Mouse (Mus musculus): ENCODE measurements at regions not wholly inside any gene's neighbourhood (a gene's known extent, or its start where the extent isn't known, plus 50 kb on each side); places are given as distances from the start of the nearest gene placed in this dataset.

- TF ChIP-seq POLR2A (IDR thresholded peaks at IDR 0.05; ENCODE audit: borderline replicate concordance, extremely low read depth, insufficient read depth, insufficient read length), result no peak
- no peak overlapping the region for H3K9ac ChIP-seq (ENCODE audit: low read depth, low read length, severe bottlenecking)
- 95% methylated on average over 2 of the region's 2 CpGs for WGBS
- no peaks in the 10 kb centered on the region for H3K36me3 ChIP-seq (ENCODE audit: control insufficient read depth, insufficient read depth, low read length)
- H3K4me3 ChIP-seq (replicated peaks; ENCODE audit: low read length), result no peak overlapping the region
- DNase-seq (ENCODE audit: low spot score) (no peak), ATAC-seq (ENCODE audit: low FRiP score, low read depth) (no peak)
- H3K27ac ChIP-seq (replicated peaks; ENCODE audit: low read depth, low read length), result no peak overlapping the region
- no peaks in the 10 kb centered on the region for H3K27me3 ChIP-seq (ENCODE audit: control insufficient read depth, insufficient read depth, low read length)
- no peaks in the 10 kb centered on the region for H3K9me3 ChIP-seq (ENCODE audit: control insufficient read depth, low read length)
- no peak overlapping the region for H3K4me2 ChIP-seq (replicated peaks; ENCODE audit: low read depth, low read length, severe bottlenecking)
- no peaks in the 10 kb centered on the region for H3K4me1 ChIP-seq (ENCODE audit: control insufficient read depth, insufficient read depth, low read length)
Observed at GRCm38 (mm10) chr5:46054850-46055249, 197.4 kb upstream of the Lcorl start.

- Histone ChIP-seq H3K27me3 (ENCODE audit: control insufficient read depth, insufficient read depth, low read length) (no peaks in the 10 kb centered on the region), H3K4me3 (replicated peaks; ENCODE audit: low read length) (no peak overlapping the region), H3K9ac (ENCODE audit: low read depth, low read length, severe bottlenecking) (no peak overlapping the region), H3K4me1 (ENCODE audit: control insufficient read depth, insufficient read depth, low read length) (no peaks in the 10 kb centered on the region), H3K27ac (replicated peaks; ENCODE audit: low read depth, low read length) (no peak overlapping the region), H3K4me2 (replicated peaks; ENCODE audit: low read depth, low read length, severe bottlenecking) (no peak overlapping the region), H3K9me3 (ENCODE audit: control insufficient read depth, low read length) (no peaks in the 10 kb centered on the region), H3K36me3 (ENCODE audit: control insufficient read depth, insufficient read depth, low read length) (no peaks in the 10 kb centered on the region)
- DNase-seq (ENCODE audit: low spot score) (no peak), ATAC-seq (ENCODE audit: low FRiP score, low read depth) (no peak)
- no peak for TF ChIP-seq POLR2A (IDR thresholded peaks at IDR 0.05; ENCODE audit: borderline replicate concordance, extremely low read depth, insufficient read depth, insufficient read length)
- WGBS, result 46% methylated on average over 6 of the region's 6 CpGs
Observed at GRCm38 (mm10) chr5:46042684-46043348, 185.4 kb upstream of the Lcorl start.

- TF ChIP-seq POLR2A (IDR thresholded peaks at IDR 0.05; ENCODE audit: borderline replicate concordance, extremely low read depth, insufficient read depth, insufficient read length), result no peak
- no peaks in the 10 kb centered on the region for H3K36me3 ChIP-seq (ENCODE audit: control insufficient read depth, insufficient read depth, low read length)
- H3K4me3 ChIP-seq (replicated peaks; ENCODE audit: low read length), result no peak overlapping the region
- peaks cover 5% of the 10 kb centered on the region; the same call in 1 of the 2 replicates for H3K4me1 ChIP-seq (ENCODE audit: control insufficient read depth, insufficient read depth, low read length)
- no peak overlapping the region for H3K9ac ChIP-seq (ENCODE audit: low read depth, low read length, severe bottlenecking)
- WGBS, result 49% methylated on average over 8 of the region's 8 CpGs
- peak; percentile 29 for DNase-seq (ENCODE audit: low spot score)
- no peaks in the 10 kb centered on the region for H3K9me3 ChIP-seq (ENCODE audit: control insufficient read depth, low read length)
- no peak for ATAC-seq (ENCODE audit: low FRiP score, low read depth)
- no peaks in the 10 kb centered on the region for H3K27me3 ChIP-seq (ENCODE audit: control insufficient read depth, insufficient read depth, low read length)
- no peak overlapping the region for H3K27ac ChIP-seq (replicated peaks; ENCODE audit: low read depth, low read length)
- H3K4me2 ChIP-seq (replicated peaks; ENCODE audit: low read depth, low read length, severe bottlenecking), result no peak overlapping the region
Observed at GRCm38 (mm10) chr5:46033008-46033676, 175.7 kb upstream of the Lcorl start.

GRCm38 (mm10) chr5:46032206-46032605, 174.8 kb upstream of the Lcorl start:
- H3K4me3 ChIP-seq (replicated peaks; ENCODE audit: low read length), result no peak overlapping the region
- H3K4me1 ChIP-seq (ENCODE audit: control insufficient read depth, insufficient read depth, low read length), result peaks cover 5% of the 10 kb centered on the region; the same call in 1 of the 2 replicates
- no peak overlapping the region for H3K9ac ChIP-seq (ENCODE audit: low read depth, low read length, severe bottlenecking)
- H3K4me2 ChIP-seq (replicated peaks; ENCODE audit: low read depth, low read length, severe bottlenecking), result no peak overlapping the region
- ATAC-seq (ENCODE audit: low FRiP score, low read depth), result no peak
- no peak for DNase-seq (ENCODE audit: low spot score)
- H3K36me3 ChIP-seq (ENCODE audit: control insufficient read depth, insufficient read depth, low read length), result no peaks in the 10 kb centered on the region
- no peak for TF ChIP-seq POLR2A (IDR thresholded peaks at IDR 0.05; ENCODE audit: borderline replicate concordance, extremely low read depth, insufficient read depth, insufficient read length)
- WGBS, result 86% methylated on average over 2 of the region's 2 CpGs
- H3K9me3 ChIP-seq (ENCODE audit: control insufficient read depth, low read length), result no peaks in the 10 kb centered on the region
- no peaks in the 10 kb centered on the region for H3K27me3 ChIP-seq (ENCODE audit: control insufficient read depth, insufficient read depth, low read length)
- no peak overlapping the region for H3K27ac ChIP-seq (replicated peaks; ENCODE audit: low read depth, low read length)

- no peaks in the 10 kb centered on the region for H3K9me3 ChIP-seq (ENCODE audit: control insufficient read depth, low read length)
- WGBS, result 32% methylated on average over 3 of the region's 3 CpGs
- H3K27me3 ChIP-seq (ENCODE audit: control insufficient read depth, insufficient read depth, low read length), result no peaks in the 10 kb centered on the region
- TF ChIP-seq POLR2A (IDR thresholded peaks at IDR 0.05; ENCODE audit: borderline replicate concordance, extremely low read depth, insufficient read depth, insufficient read length), result no peak
- no peaks in the 10 kb centered on the region for H3K4me1 ChIP-seq (ENCODE audit: control insufficient read depth, insufficient read depth, low read length)
- no peak overlapping the region for H3K4me2 ChIP-seq (replicated peaks; ENCODE audit: low read depth, low read length, severe bottlenecking)
- no peak overlapping the region for H3K27ac ChIP-seq (replicated peaks; ENCODE audit: low read depth, low read length)
- no peak for DNase-seq (ENCODE audit: low spot score)
- no peak for ATAC-seq (ENCODE audit: low FRiP score, low read depth)
- H3K36me3 ChIP-seq (ENCODE audit: control insufficient read depth, insufficient read depth, low read length), result no peaks in the 10 kb centered on the region
- no peak overlapping the region for H3K9ac ChIP-seq (ENCODE audit: low read depth, low read length, severe bottlenecking)
- no peak overlapping the region for H3K4me3 ChIP-seq (replicated peaks; ENCODE audit: low read length)
Observed at GRCm38 (mm10) chr5:46024138-46024537, 166.7 kb upstream of the Lcorl start.
